Mouse (Mus musculus): Measurements from ENCODE around the gene Tmc7.

- no peak for TF ChIP-seq ZC3H11A (IDR thresholded peaks at IDR 0.05; ENCODE audit: low read depth, low read length)
- TF ChIP-seq POLR2A (IDR thresholded peaks at IDR 0.05; ENCODE audit: control insufficient read depth in 1 of 2, insufficient read depth in 1 of 2, low read depth in 1 of 2, low read length in 2 of 2, poor library complexity in 1 of 2), result no peak
Measured at GRCm38 (mm10) chr7:118584926-118585325, 390 bp upstream of the Tmc7 start.

All from MEL (cell line).